Mouse (Mus musculus): ENCODE data around the gene Amer3. TPM values are rescaled to one million over a fixed set of nuclear protein-coding genes. Genes with fewer than 3 reads are reported as not detected.
"Not testable (repeated sequence)": the region's sequence is repeated elsewhere in the genome, so short reads cannot be mapped to it uniquely, and the experiment has no call there.

The Amer3 gene
- polyA plus RNA-seq (2014; fragmentation: Nextera tagmentation; extraction: Ambion mirVana), result 4.1 and 4.8 TPM in 2 replicates

DNA sequence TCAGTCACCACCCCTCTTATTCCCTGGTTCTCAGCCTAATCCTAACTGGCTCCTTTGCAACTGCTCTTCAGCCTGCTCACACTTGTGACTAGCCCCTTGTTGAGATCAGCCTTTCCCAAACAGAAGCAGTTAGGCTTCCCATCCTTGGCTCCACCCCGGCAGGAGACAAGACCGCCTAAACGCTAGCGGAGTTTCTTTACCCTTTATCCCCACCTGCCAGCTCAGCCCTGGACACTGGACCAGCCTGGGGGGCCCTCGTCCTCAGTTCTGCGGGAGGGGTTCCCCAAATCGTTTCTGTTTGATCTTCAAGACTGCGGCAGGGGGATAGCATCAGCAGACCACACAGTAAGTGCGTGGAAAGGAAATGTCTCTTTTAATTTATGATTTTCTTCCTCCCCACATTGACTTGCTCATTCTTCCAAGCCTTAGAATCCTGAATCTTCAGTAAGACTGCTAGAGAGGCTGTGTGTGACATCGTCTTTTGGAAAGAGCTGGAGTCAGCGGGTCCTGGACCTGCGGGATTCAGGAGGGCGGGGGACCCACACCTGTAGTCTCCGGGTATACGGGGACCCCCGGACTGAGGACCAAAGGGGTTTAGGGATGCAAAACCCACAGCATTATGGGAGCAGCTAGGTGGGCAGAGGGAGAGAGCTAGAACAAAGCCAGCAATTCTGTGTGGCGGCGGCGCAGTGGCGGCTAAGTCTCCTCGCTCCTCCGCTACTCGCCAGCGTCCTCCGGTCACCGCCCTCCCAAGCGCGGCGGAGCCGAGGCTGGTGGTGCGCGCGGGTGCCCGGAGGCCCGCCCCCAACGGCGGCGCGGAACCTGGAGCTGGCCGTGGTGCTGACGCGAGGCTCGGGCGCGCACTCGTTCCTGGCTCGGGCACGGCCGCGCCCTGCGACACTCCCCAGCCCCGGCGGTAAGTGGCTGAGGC, at the start of gene Amer3:
TSS of gene Amer3 (plus strand) at position 807 of the 931 bp plus-strand sequence.
- DNase-seq (ENCODE audit: low spot score, missing footprints) (peak; percentile 98), ATAC-seq (ENCODE audit: low FRiP score) (peak; percentile 94)
- peak within 1 kb of the TSS; percentile 31 for H3K4me3 ChIP-seq (ENCODE audit: low read depth, low read length)
- H3K4me1 ChIP-seq (ENCODE audit: control insufficient read depth, insufficient read depth, low read length), result no peaks in the 10 kb centered on the region
- no peak within 1 kb of the TSS for H3K27ac ChIP-seq (ENCODE audit: low read depth, low read length)
- H3K9ac ChIP-seq (ENCODE audit: low read length), result peak within 1 kb of the TSS; percentile 62
- under 1% methylated on average over 47 of the region's 53 CpGs for WGBS
- H3K4me2 ChIP-seq, result peak within 1 kb of the TSS; percentile 60
- no peaks in the 10 kb centered on the region for H3K9me3 ChIP-seq (ENCODE audit: control insufficient read depth, low read length)
- peaks cover 8% of the 10 kb centered on the region for H3K27me3 ChIP-seq (ENCODE audit: control insufficient read depth, insufficient read depth, low read length)
- H3K36me3 ChIP-seq (ENCODE audit: control insufficient read depth, insufficient read depth, low read length), result no peaks in the 10 kb centered on the region

DNA sequence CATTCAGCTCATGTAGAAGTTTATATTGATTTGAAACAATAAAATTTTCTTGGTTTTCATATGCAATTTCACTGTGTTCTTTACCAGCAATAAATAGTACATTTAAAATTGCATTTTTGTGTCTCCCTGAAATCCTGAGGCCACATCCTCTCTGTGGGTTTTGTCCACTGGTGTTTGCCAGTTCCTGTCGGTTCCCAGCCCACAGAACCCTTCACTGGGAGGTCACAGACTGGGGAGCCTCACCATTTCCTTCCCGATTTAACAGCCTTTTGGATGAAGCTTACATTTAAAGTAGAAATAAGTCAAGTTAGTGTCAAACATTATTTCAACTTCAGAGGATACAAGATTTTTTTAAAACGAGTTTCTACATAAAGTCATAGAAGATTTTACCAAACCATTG, 44.9 kb upstream of the Amer3 start:
- H3K4me3 ChIP-seq (ENCODE audit: low read depth, low read length); DNase-seq (ENCODE audit: low spot score, missing footprints); H3K4me2 ChIP-seq; H3K36me3 ChIP-seq (ENCODE audit: control insufficient read depth, insufficient read depth, low read length); H3K4me1 ChIP-seq (ENCODE audit: control insufficient read depth, insufficient read depth, low read length); H3K9ac ChIP-seq (ENCODE audit: low read length); ATAC-seq (ENCODE audit: low FRiP score); H3K9me3 ChIP-seq (ENCODE audit: control insufficient read depth, low read length); H3K27ac ChIP-seq (ENCODE audit: low read depth, low read length): not testable (repeated sequence)
- peaks cover 22% of the 10 kb centered on the region for H3K27me3 ChIP-seq (ENCODE audit: control insufficient read depth, insufficient read depth, low read length)
- WGBS, result 55% methylated on average over 3 of the region's 3 CpGs

DNA sequence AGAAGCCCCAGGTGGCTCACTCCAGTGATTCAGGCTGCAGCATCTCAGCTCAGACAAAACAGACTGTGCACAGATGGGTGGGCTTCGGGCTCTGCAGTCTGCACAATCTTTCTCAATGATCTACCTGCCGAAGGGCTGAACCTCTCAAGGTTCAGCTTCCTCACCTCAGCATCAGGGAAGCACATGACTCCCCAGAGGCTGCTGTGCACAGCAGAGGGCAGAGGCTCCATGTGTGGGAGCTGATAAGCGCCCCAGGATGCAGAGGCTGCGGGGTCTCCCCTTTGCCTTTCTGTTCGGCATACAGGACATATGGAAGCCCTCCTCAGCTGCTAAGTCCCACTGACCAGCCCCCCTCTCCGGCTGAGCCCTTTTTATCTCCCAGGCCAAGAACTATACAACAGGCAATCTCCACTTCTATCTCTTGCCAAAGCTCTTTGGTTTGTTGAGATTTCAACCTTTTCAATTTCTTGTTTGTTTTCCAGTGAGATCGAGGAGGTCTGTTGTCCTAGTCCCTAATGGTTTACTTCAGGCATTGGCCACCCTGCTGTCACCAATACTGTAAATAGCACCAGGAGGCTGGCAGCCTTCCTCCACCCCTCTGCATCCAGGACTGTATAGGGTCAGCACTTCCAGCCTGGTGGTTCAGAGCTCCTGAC, 44.3 kb upstream of the Amer3 start, which contains the start of gene Cfc1:
TSS of gene Cfc1 (plus strand) at position 606 of the 656 bp plus-strand sequence.
- not testable (repeated sequence) for H3K4me3 ChIP-seq (ENCODE audit: low read depth, low read length); H3K27ac ChIP-seq (ENCODE audit: low read depth, low read length); H3K4me1 ChIP-seq (ENCODE audit: control insufficient read depth, insufficient read depth, low read length); H3K9me3 ChIP-seq (ENCODE audit: control insufficient read depth, low read length); ATAC-seq (ENCODE audit: low FRiP score); H3K36me3 ChIP-seq (ENCODE audit: control insufficient read depth, insufficient read depth, low read length); H3K9ac ChIP-seq (ENCODE audit: low read length); DNase-seq (ENCODE audit: low spot score, missing footprints)
- peak within 1 kb of the TSS; percentile 5 for H3K4me2 ChIP-seq
- 24% methylated on average over 7 of the region's 7 CpGs for WGBS
- peaks cover 22% of the 10 kb centered on the region for H3K27me3 ChIP-seq (ENCODE audit: control insufficient read depth, insufficient read depth, low read length)

DNA sequence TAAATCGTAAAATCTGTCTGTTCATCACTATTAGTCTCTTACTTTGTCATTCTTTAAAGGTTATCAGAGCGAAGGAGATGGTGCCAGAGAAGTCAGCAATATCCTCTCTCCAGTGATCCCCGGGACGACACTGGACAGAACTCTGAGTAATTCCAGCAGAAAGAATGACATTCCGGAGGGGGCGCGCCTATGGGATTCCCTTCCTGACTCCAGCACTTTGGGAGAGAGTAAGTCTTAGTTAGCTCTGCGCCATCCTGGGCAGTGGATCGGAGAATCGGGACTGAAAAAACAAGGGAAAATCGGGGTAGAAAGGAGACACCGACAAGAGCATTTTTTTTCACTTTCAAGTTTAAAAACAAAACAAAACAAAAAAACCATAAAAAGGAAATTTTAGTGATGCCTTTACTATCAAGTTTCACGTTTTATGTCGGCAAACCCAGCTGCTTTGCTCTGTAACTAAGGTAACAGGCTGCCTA, 43.1 kb upstream of the Amer3 start:
- no peaks in the 10 kb centered on the region for H3K36me3 ChIP-seq (ENCODE audit: control insufficient read depth, insufficient read depth, low read length)
- H3K4me3 ChIP-seq (ENCODE audit: low read depth, low read length), result no peak overlapping the region
- H3K27me3 ChIP-seq (ENCODE audit: control insufficient read depth, insufficient read depth, low read length), result peaks cover 22% of the 10 kb centered on the region
- H3K9me3 ChIP-seq (ENCODE audit: control insufficient read depth, low read length), result no peaks in the 10 kb centered on the region
- no peak overlapping the region for H3K9ac ChIP-seq (ENCODE audit: low read length)
- DNase-seq (ENCODE audit: low spot score, missing footprints), result peak; percentile 91
- no peaks in the 10 kb centered on the region; the same call in 1 of the 2 replicates for H3K4me1 ChIP-seq (ENCODE audit: control insufficient read depth, insufficient read depth, low read length)
- 2% methylated on average over 14 of the region's 14 CpGs for WGBS
- no peak for ATAC-seq (ENCODE audit: low FRiP score)
- H3K4me2 ChIP-seq, result peak overlapping the region; percentile 5
- no peak overlapping the region for H3K27ac ChIP-seq (ENCODE audit: low read depth, low read length)

DNA sequence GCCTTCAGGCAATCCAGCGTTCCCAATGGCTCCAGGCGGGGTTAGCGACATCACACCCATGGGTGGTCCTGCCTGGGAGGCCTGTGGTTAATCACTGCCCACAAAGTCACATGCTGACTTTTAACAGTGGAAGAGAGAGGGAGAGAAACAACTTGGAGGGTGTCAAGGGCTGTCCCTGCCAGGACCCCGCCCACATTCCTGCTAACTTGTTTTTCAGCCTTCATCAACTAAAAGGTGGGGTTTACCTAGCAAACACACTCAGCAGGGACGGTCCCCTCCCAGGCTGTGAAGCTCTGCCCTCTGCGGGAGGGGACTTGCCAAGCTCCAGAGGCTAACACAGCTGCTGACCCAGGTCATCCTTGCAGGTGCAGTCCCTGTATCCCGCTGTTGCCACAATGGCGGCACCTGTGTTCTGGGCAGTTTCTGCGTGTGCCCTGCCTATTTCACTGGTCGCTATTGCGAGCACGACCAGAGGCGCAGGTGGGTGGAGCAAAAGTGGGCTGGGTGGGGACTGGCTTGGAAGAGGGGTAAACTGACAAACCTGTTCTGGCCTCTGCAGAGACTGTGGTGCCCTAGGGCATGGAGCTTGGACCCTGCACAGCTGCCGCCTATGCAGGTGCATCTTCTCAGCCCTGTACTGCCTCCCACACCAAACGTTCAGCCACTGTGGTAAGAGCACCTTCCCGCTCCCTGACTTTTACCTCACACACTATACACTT, 42.5 kb upstream of the Amer3 start:
- H3K4me2 ChIP-seq, result peak overlapping the region; percentile 6; the same call in 1 of the 2 replicates
- no peaks in the 10 kb centered on the region; the same call in 1 of the 2 replicates for H3K4me1 ChIP-seq (ENCODE audit: control insufficient read depth, insufficient read depth, low read length)
- WGBS, result 2% methylated on average over 16 of the region's 16 CpGs
- H3K4me3 ChIP-seq (ENCODE audit: low read depth, low read length), result no peak overlapping the region
- no peaks in the 10 kb centered on the region for H3K9me3 ChIP-seq (ENCODE audit: control insufficient read depth, low read length)
- DNase-seq (ENCODE audit: low spot score, missing footprints) (peak; percentile 86), ATAC-seq (ENCODE audit: low FRiP score) (peak; percentile 61; the same call in 1 of the 2 replicates)
- H3K9ac ChIP-seq (ENCODE audit: low read length), result no peak overlapping the region
- no peak overlapping the region for H3K27ac ChIP-seq (ENCODE audit: low read depth, low read length)
- H3K27me3 ChIP-seq (ENCODE audit: control insufficient read depth, insufficient read depth, low read length), result peaks cover 22% of the 10 kb centered on the region
- no peaks in the 10 kb centered on the region for H3K36me3 ChIP-seq (ENCODE audit: control insufficient read depth, insufficient read depth, low read length)

DNA sequence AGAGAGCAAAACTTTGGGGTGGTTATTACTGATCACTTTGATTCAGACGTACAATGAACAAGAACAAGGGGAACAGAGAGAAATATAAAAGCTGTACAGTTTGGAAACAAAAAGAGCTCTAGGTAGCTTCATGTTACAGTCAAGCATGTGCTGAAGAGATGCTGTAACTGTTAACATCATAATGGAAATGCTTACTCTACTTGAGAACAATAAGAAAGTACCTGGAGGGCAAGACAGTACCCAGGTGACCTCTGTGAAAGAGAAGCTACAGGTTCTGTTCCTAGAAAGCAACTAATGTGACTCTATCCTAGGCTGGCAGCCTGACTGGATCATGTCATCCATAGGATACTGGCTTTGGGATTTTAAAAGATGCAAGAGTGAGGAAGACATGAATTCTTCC, 32.4 kb upstream of the Amer3 start:
- H3K9me3 ChIP-seq (ENCODE audit: control insufficient read depth, low read length), result no peaks in the 10 kb centered on the region
- H3K4me1 ChIP-seq (ENCODE audit: control insufficient read depth, insufficient read depth, low read length), result no peaks in the 10 kb centered on the region
- no peak overlapping the region for H3K4me2 ChIP-seq
- 74% methylated on average over 1 of the region's 1 CpGs for WGBS
- no peaks in the 10 kb centered on the region for H3K27me3 ChIP-seq (ENCODE audit: control insufficient read depth, insufficient read depth, low read length)
- DNase-seq (ENCODE audit: low spot score, missing footprints), result no peak
- no peak for ATAC-seq (ENCODE audit: low FRiP score)
- no peaks in the 10 kb centered on the region for H3K36me3 ChIP-seq (ENCODE audit: control insufficient read depth, insufficient read depth, low read length)
- H3K4me3 ChIP-seq (ENCODE audit: low read depth, low read length), result no peak overlapping the region
- no peak overlapping the region for H3K27ac ChIP-seq (ENCODE audit: low read depth, low read length)
- no peak overlapping the region for H3K9ac ChIP-seq (ENCODE audit: low read length)

DNA sequence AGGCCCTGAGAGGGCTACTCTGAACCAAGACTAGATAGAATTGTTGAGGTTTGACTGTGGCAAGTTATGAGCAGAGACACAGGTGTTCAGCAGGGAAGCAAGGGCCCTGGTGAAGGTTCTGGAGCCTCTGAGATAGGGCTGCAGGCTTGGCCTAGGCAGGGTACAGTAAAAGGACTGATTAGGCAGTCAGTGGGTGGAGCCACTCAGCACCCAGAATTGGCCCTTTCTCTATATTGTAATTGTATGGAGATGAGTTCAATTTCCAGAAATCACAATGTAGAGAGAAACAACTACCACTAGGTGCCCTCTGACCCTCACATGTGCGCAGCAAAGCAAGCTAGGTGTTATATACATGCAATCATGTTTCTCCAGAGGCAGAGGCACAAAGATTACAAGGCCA, 25.8 kb upstream of the Amer3 start:
- Histone ChIP-seq H3K4me2 (no peak overlapping the region), H3K36me3 (ENCODE audit: control insufficient read depth, insufficient read depth, low read length) (no peaks in the 10 kb centered on the region), H3K4me3 (ENCODE audit: low read depth, low read length) (no peak overlapping the region), H3K4me1 (ENCODE audit: control insufficient read depth, insufficient read depth, low read length) (no peaks in the 10 kb centered on the region), H3K9ac (ENCODE audit: low read length) (no peak overlapping the region), H3K9me3 (ENCODE audit: control insufficient read depth, low read length) (no peaks in the 10 kb centered on the region), H3K27ac (ENCODE audit: low read depth, low read length) (no peak overlapping the region), H3K27me3 (ENCODE audit: control insufficient read depth, insufficient read depth, low read length) (no peaks in the 10 kb centered on the region)
- 88% methylated on average over 1 of the region's 1 CpGs for WGBS
- ATAC-seq (ENCODE audit: low FRiP score), result no peak
- DNase-seq (ENCODE audit: low spot score, missing footprints), result no peak

DNA sequence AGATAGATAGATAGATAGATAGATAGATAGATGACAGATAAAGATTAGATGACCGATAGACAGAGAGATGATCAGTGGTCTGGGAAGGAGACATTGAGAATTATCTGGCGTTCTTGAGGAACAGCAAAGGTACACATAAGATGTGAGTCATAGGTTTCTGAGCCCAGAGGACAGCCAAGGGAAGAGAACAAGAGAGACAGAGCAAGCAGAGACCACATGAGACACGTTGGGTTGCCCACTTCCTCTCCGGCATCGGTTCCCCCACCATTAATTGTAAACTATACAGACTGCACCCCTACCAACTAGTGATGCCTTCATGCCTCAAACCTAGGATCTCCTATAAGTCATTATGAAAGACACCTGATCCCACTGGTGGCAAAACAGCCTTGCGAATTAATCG, 25.2 kb upstream of the Amer3 start:
- Histone ChIP-seq H3K9ac (ENCODE audit: low read length) (no peak overlapping the region), H3K4me2 (no peak overlapping the region), H3K9me3 (ENCODE audit: control insufficient read depth, low read length) (no peaks in the 10 kb centered on the region), H3K4me1 (ENCODE audit: control insufficient read depth, insufficient read depth, low read length) (no peaks in the 10 kb centered on the region), H3K36me3 (ENCODE audit: control insufficient read depth, insufficient read depth, low read length) (no peaks in the 10 kb centered on the region), H3K27ac (ENCODE audit: low read depth, low read length) (no peak overlapping the region), H3K4me3 (ENCODE audit: low read depth, low read length) (no peak overlapping the region), H3K27me3 (ENCODE audit: control insufficient read depth, insufficient read depth, low read length) (no peaks in the 10 kb centered on the region)
- WGBS, result 88% methylated on average over 7 of the region's 7 CpGs
- ATAC-seq (ENCODE audit: low FRiP score) (no peak), DNase-seq (ENCODE audit: low spot score, missing footprints) (no peak)

All from midbrain, embryonic 11.5 days (tissue).